Mouse (Mus musculus) testis, adult 2 months (tissue): ENCODE measurements around the gene Ado. TPM values are rescaled to one million over a fixed set of nuclear protein-coding genes. Genes with fewer than 3 reads are reported as not detected.

Experiments
- H3K27ac ChIP-seq: fragments of 200-500 bp; 2 replicates; pipeline ENCODE4 v1.5.1; 2012; ENCODE audit warnings: low read depth, low read length; ENCODE audit not compliant: control insufficient read depth, insufficient read depth
- H3K27me3 ChIP-seq: fragments of 200-500 bp; 2 replicates; pipeline ENCODE4 v1.6.1; 2012; ENCODE audit warnings: mild to moderate bottlenecking, low read length, moderate library complexity; ENCODE audit not compliant: control insufficient read depth, insufficient read depth
- H3K36me3 ChIP-seq: fragments of 200-500 bp; 2 replicates; pipeline ENCODE4 v1.6.1; 2012; ENCODE audit warnings: mild to moderate bottlenecking, low read length; ENCODE audit not compliant: control insufficient read depth, insufficient read depth
- H3K4me1 ChIP-seq: fragments of 200-500 bp; 2 replicates; pipeline ENCODE4 v1.6.1; 2012; ENCODE audit warnings: low read length; ENCODE audit not compliant: control insufficient read depth, insufficient read depth
- H3K4me3 ChIP-seq: fragments of 200-500 bp; 2 replicates; pipeline ENCODE4 v1.5.1; 2012; ENCODE audit warnings: low read depth, mild to moderate bottlenecking, low read length, moderate library complexity, mixed read lengths; ENCODE audit not compliant: control insufficient read depth
- CTCF ChIP-seq: fragments of 200-500 bp; IDR thresholded peaks from 2 replicates; pipeline ENCODE4 v1.5.1; 2012; ENCODE audit warnings: low read depth, mild to moderate bottlenecking, inconsistent platforms, low read length, moderate library complexity; ENCODE audit not compliant: control insufficient read depth, insufficient read depth, insufficient replicate concordance
- POLR2A ChIP-seq: fragments of 200-500 bp; IDR thresholded peaks from 2 replicates; pipeline ENCODE4 v1.6.1; 2012; ENCODE audit warnings: low read depth, mild to moderate bottlenecking, inconsistent platforms, low read length, moderate library complexity; ENCODE audit not compliant: control insufficient read depth
- polyA plus RNA-seq: library from polyadenylated mRNA; depleted of rRNA; stranded (reverse); fragments of >200 nt; gene quantifications from 2 replicates; pipeline ENCODE4 v1.2.3, GENCODE M21; 2012; rRNA removed

Ado gene
- polyA plus RNA-seq, 1 experiment = 10.1 TPM

DNA sequence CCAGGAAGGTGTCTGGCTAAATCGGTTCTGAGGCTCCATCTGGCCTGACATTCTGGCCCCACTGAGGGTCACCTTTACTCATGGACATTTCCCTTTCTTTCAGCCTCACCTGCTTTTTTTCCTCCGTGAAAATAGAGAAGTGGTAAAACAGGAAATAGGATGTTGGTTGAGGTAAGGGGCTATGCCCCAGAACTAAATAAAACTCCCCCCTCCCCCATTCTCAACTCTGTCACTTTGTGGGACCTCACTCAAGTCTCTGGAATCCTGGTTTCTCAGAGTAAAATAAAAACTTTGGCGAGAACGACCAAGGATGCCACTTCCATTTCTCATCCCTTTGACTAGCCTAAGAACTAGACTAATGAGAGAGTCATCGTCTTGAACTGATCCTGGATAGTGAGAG lies 44.7 kb downstream of the Ado start:
- Histone ChIP-seq H3K27ac (no peak overlapping the region), H3K27me3 (no peaks in the 10 kb centered on the region), H3K4me3 (no peak overlapping the region), H3K4me1 (no peaks in the 10 kb centered on the region), H3K36me3 (no peaks in the 10 kb centered on the region)
- no peak for TF ChIP-seq CTCF

- TF ChIP-seq POLR2A (no peak), CTCF (no peak)
- Histone ChIP-seq H3K4me1 (no peaks in the 10 kb centered on the region), H3K27me3 (no peaks in the 10 kb centered on the region), H3K4me3 (no peak overlapping the region), H3K27ac (no peak overlapping the region), H3K36me3 (no peaks in the 10 kb centered on the region)
These were observed 45.3 kb downstream of the Ado start for GRCm38 (mm10) chr10:67503320-67503995.

GRCm38 (mm10) chr10:67497951-67498350 lies 50.8 kb downstream of the Ado start:
- Histone ChIP-seq H3K4me1 (no peaks in the 10 kb centered on the region; the same call in 1 of the 2 replicates), H3K4me3 (no peak overlapping the region), H3K27ac (no peak overlapping the region), H3K27me3 (no peaks in the 10 kb centered on the region), H3K36me3 (no peaks in the 10 kb centered on the region)
- TF ChIP-seq POLR2A (no peak), CTCF (no peak)

DNA sequence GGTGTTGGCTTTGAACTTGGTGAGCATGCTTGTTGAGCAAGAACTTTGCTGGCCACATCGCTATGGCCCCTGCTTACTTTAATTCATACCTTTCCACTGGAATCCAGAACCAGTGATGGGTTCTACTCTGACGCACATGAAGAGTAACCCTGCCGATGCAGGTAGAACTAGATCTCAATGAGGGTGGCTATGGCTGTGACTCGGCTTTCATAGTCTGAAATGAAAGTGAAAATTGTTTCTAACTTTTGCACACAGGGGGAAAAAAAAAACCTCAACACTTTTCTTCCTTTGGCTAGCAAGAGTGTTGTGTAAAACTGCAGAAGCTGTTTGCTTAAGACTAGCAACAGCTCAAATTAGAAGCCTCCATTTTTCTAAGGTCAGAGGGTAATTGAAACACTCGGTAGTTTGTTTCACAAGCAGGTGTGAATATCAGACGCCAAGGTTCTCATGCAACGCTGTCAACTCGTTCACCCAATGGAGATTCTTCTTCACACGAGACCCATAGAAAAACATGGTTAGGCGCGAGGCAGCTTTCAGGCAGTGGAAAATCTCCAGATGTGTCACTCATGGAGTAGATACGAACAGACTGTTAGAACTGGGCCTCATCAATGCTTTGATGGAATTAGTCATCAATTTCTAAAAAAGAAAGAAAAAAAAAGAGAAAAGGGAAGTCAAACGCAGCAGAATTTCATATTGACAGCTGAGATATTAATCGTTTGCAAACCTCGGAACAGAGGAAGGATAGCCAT lies 51.4 kb downstream of the Ado start:
- Histone ChIP-seq H3K4me3 (no peak overlapping the region), H3K27me3 (no peaks in the 10 kb centered on the region), H3K36me3 (no peaks in the 10 kb centered on the region), H3K27ac (no peak overlapping the region), H3K4me1 (peaks cover 2% of the 10 kb centered on the region; the same call in 1 of the 2 replicates)
- no peak for TF ChIP-seq CTCF
- no peak for TF ChIP-seq POLR2A

Other genes with a start within 250 kb of the Ado start
- gene Egr2, start 13.5 kb downstream of the Ado start, polyA plus RNA-seq = 0.46 and 2.1 TPM in 2 replicates